Mouse (Mus musculus) frontal cortex, postnatal 25 days (tissue): ENCODE results near the gene Nova2.

Experiments used
- DNase-seq, 2 experiments: peaks; one replicate each; pipeline ENCODE4 v3.0.0; 2022; ENCODE audit warnings: low spot score in 2 of 2

The Nova2 gene

GRCm38 (mm10) chr7:18923711-18924191 lies 1.9 kb upstream of the Nova2 start:
- no peak for DNase-seq

- DNase-seq, result no peak
These were observed 1.4 kb upstream of the Nova2 start for GRCm38 (mm10) chr7:18924321-18924720.

GRCm38 (mm10) chr7:18926041-18926790 lies 528 bp downstream of the Nova2 start:
- DNase-seq, result peak in 1 of 2 experiments; percentile 33

GRCm38 (mm10) chr7:18926911-18927310 lies 1.2 kb downstream of the Nova2 start:
- DNase-seq, result no peak

- DNase-seq, result no peak
These were observed 2.1 kb downstream of the Nova2 start for GRCm38 (mm10) chr7:18927759-18928158.

- DNase-seq, result peak in 1 of 2 experiments; percentile 12
These were observed 16.7 kb downstream of the Nova2 start for GRCm38 (mm10) chr7:18942376-18942775.

- no peak for DNase-seq
These were observed 17.1 kb downstream of the Nova2 start for GRCm38 (mm10) chr7:18942815-18943214.

GRCm38 (mm10) chr7:18948151-18948550 lies 22.5 kb downstream of the Nova2 start:
- DNase-seq, result no peak

GRCm38 (mm10) chr7:18949781-18950522 lies 24.3 kb downstream of the Nova2 start:
- DNase-seq, result peak in 1 of 2 experiments; percentile 10

- no peak for DNase-seq
These were observed 25.0 kb downstream of the Nova2 start for GRCm38 (mm10) chr7:18950523-18951315.

- no peak for DNase-seq
These were observed 25.7 kb downstream of the Nova2 start for GRCm38 (mm10) chr7:18951397-18951796.

GRCm38 (mm10) chr7:18957569-18958383 lies 32.1 kb downstream of the Nova2 start:
- peak in 1 of 2 experiments; percentile 38 for DNase-seq

GRCm38 (mm10) chr7:18958384-18958766 lies 32.7 kb downstream of the Nova2 start:
- DNase-seq, result peak in 1 of 2 experiments; percentile 8

- DNase-seq, result no peak
These were observed 33.8 kb downstream of the Nova2 start for GRCm38 (mm10) chr7:18959446-18959845.

GRCm38 (mm10) chr7:18962171-18962792 lies 36.6 kb downstream of the Nova2 start:
- DNase-seq, result no peak

- DNase-seq, result no peak
These were observed 37.1 kb downstream of the Nova2 start for GRCm38 (mm10) chr7:18962795-18963194.

- DNase-seq, result no peak
These were observed 37.7 kb downstream of the Nova2 start for GRCm38 (mm10) chr7:18963294-18963843.

- DNase-seq, result no peak
These were observed 39.6 kb downstream of the Nova2 start for GRCm38 (mm10) chr7:18965312-18965711.

GRCm38 (mm10) chr7:18967603-18968002 lies 41.9 kb downstream of the Nova2 start:
- DNase-seq, result no peak

- DNase-seq, result no peak
These were observed 45.3 kb downstream of the Nova2 start for GRCm38 (mm10) chr7:18970956-18971355.
